Mouse (Mus musculus) kidney, adult 2 months (tissue): ENCODE data around the gene Ufsp1.

Experiments
- CTCF ChIP-seq: fragments of 200-500 bp; conservative IDR thresholded peaks from 2 replicates; pipeline ENCODE4 v1.5.1; 2011; ENCODE audit warnings: low read depth, mild to moderate bottlenecking, control low read depth, low read length, moderate library complexity, mixed read lengths; ENCODE audit not compliant: insufficient read depth, insufficient read length
- POLR2A ChIP-seq: fragments of 200-500 bp; IDR thresholded peaks from one replicate; pipeline ENCODE4 v1.6.1; 2011; ENCODE audit warnings: low read depth, low read length, control low read depth

GRCm38 (mm10) chr5:137305822-137306221 is 11.4 kb downstream of the Ufsp1 start:
- TF ChIP-seq CTCF (no peak), POLR2A (no peak)
